Mouse (Mus musculus) 3T3-L1 (cell line): Measurements from ENCODE around the gene Fstl4.
"Not testable (repeated sequence)": the region's sequence is repeated elsewhere in the genome, so short reads cannot be mapped to it uniquely, and the experiment has no call there.

ENCODE experiments used
- DNase-seq: peaks from one replicate; pipeline ENCODE4 v3.0.0-alpha.2; 2015; ENCODE audit warnings: low read depth, low spot score

The Fstl4 gene

GRCm38 (mm10) chr11:53136371-53136770 is 371.9 kb downstream of the Fstl4 start:
- DNase-seq: no peak

DNA sequence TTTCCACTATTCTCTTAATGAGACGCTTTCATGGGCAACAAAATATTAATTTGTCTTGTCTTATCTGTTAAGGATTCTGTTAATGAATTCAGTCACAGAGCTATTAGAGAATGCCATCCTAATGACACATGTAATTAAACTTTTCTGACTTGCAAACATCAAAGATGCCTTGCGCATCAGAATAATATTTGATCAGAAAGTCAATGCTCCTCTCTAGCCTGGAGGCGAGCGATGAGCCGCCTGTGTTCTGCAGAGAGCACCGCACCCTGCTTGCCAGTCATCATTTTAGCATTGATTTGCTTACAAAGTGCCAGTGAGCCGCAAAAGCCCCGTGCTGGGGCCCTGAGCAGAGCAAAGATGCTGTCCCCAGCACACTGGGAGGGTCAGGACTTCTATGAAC is 372.9 kb downstream of the Fstl4 start:
- no peak for DNase-seq

DNA sequence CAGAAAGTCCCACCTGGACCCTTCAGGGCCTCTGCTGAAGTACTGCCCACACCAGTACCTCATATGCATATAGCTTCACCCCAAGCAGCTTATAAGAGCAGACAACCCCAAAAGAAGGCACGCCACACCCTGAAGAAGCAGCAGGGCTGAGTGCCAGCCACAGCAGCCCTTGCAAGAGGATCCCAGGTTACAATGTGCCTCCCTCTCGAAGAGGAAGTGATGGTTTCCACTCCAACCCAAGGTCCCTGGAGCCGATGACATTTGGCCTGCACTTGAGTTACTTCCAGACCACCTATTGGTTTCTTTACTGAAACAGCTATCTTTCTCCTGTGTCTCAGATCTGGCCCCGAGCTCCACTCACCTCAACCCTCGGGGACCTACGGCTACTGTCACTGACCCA is 373.8 kb downstream of the Fstl4 start:
- no peak for DNase-seq

GRCm38 (mm10) chr11:53139666-53140065 is 375.2 kb downstream of the Fstl4 start:
- DNase-seq: no peak

GRCm38 (mm10) chr11:53140196-53140595 is 375.8 kb downstream of the Fstl4 start:
- no peak for DNase-seq

- DNase-seq: no peak
These were observed 376.4 kb downstream of the Fstl4 start for GRCm38 (mm10) chr11:53140722-53141400.

- no peak for DNase-seq
These were observed 379.1 kb downstream of the Fstl4 start for GRCm38 (mm10) chr11:53143522-53143921.

DNA sequence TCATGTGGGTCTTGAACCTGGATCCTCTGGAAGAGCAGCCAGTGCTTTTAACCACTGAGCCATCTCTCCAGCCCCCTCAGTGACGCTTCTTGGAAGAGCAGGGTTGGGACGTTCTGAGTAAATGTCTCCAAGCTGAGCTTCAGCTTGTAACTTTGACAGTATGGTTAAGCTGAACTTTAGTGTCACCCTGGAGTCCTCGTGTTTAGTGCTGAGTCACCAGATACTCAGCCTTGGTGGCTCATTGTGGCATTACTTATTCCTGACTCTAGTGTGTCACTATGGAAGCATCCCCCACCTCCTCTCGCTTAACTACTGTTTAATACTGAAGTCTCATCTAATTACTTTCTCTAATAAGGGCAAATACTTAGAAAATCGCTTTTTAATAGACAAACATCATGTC is 380.1 kb downstream of the Fstl4 start:
- DNase-seq: no peak

DNA sequence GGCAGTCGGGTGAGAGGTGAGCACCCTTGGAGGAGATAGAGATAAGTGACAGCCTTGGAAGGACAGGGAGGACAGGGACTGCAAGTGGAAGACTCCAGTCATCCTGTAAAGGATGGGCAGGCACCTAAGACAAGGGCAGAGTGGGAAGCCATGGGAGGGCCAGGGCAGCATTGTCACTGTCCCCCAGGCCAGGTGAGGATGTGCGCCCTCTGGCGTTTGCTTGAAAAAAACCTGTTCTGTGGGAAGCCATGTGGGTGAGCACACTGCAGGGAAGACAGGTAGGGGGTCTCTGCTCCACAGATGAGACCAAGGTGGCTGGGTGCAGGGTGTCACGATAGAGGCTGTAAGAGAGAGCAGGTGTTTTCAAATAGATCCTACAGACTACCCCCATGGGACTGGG is 381.9 kb downstream of the Fstl4 start:
- DNase-seq: peak; percentile 38

- DNase-seq: no peak
These were observed 392.0 kb downstream of the Fstl4 start for GRCm38 (mm10) chr11:53156463-53156862.

DNA sequence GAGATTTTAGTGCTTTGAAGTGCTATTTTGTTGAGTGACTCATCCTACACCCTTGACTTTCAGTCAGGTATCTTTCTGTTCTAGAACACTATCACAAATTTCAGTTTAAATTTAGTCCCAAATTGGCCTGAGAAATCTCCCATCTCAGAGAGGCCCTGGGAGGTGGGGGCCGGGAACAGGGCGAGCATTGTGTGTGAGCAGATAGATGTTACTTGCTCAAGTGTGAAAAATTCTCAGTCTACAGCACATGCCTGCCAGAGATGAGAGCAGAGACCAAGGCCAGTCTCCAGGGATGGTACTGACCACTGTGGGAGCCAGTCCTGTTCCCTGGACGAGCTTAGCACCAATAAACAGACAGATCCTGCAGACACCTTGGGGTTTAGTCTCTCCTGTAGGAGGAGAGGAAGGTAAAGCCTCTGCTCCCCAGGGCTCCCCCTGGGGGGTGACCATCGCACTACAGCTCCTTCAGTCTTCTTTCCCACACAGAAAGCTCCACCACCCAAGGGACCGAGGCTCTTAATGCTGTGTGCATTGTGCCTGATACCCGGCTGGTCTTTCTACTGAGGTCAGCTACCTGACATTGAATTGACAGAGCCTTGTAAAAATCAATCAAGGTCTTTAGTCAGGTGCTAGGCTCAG is 393.3 kb downstream of the Fstl4 start:
- peak; percentile 3 for DNase-seq

DNA sequence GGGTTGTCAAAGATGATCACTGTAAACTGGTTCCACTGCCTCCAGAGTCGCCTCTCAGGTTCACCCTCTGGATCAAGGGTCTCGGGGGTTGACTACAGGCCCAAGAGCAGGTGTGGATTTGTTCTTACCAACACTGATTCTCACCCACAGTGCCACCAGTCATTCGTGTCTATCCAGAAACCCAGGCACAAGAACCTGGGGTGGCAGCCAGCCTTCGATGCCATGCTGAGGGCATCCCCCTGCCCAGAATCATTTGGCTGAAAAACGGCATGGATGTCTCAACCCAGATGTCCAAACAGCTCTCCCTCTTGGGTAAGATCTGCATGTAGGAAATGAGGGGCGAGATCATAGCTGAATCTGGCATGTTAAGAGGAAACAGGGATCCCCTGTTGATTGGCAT is 398.0 kb downstream of the Fstl4 start:
- no peak for DNase-seq

- DNase-seq: no peak
These were observed 402.0 kb downstream of the Fstl4 start for GRCm38 (mm10) chr11:53166478-53166877.

GRCm38 (mm10) chr11:53182177-53182852 is 417.9 kb downstream of the Fstl4 start:
- DNase-seq: no peak

DNA sequence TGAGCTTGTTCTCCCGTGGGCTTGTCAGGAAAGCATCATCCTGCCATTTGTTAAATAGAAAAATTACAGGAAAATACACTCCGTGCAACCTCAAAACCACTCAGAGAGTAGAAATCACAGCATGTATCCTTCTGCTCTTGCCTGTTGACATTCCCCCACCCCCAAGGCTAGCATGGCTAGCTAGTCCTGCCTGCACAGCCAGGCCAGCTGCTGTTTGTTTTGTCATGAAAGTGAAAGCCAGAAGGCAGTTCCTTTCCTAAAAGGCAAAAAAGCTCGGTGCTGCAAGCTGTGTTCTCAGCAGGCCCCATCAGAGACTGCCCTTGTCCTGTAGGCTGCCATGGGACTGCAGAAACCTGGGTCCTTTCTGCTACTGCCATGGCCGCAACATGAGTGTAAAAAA is 418.4 kb downstream of the Fstl4 start:
- no peak for DNase-seq

- DNase-seq: no peak
These were observed 419.6 kb downstream of the Fstl4 start for GRCm38 (mm10) chr11:53184046-53184445.

- no peak for DNase-seq
These were observed 420.3 kb downstream of the Fstl4 start for GRCm38 (mm10) chr11:53184698-53185097.

- peak; percentile 11 for DNase-seq
These were observed 423.1 kb downstream of the Fstl4 start for GRCm38 (mm10) chr11:53187427-53188140.

- not testable (repeated sequence) for DNase-seq
These were observed 432.1 kb downstream of the Fstl4 start for GRCm38 (mm10) chr11:53196551-53196950.

DNA sequence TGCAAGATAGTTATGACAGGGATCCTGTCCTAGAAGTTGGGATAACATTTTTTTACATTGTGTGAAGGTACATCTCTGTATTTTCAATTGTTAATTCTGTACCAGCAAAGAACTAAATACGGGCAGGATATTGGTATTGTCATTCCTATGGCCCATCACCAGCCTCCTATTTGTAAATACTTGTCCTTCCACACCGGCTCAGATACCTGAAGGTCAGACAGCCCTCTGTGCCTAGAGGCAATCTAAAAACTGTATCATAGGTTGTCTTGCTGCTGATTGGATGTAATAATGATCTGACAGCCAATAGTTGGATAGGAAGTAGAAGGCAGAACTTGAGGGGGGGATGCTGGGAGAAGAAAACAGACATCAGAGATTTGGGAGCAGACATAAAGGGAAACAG is 432.7 kb downstream of the Fstl4 start:
- no peak for DNase-seq

DNA sequence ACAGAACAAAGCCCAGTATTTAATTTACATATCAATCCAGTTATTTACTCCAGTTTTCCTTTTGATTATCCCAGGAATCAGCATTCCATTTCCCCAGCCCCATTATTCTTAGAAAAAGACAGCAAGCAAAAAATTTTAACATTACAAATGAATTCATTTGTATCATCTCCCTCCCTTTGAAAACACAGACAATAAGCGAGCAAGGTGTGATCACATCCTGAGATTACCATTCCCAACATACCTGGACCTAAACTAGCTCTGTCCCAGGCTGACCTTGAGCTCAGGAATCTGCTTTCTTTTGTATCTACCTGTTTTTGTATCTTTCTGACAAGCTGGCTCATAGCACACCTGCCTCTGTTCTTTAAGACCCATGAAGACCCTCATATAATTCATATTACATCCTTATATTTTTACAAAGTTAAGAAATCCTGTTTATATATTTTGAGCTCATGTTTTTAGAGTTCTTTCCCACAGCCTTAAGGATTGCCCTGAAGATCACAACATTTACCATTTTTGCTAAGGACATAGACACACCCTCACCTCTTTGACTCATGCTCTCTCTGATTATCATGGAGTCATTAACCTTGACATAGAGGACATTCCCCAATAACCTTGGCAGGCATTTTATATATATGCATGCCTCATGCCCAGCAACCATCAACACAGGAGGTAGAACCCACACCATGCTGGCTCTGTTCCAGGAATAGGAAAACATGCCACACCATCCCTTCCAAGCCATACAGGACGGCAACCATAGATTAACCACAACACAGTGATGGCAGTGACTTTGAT is 438.2 kb downstream of the Fstl4 start:
- DNase-seq: no peak
